Mouse (Mus musculus) spleen, adult 2 months (tissue): ENCODE measurements around the gene Pbx1.

ENCODE experiments used
- CTCF ChIP-seq: fragments of 200-500 bp; IDR thresholded peaks from 2 replicates; pipeline ENCODE4 v1.5.1; 2011; ENCODE audit warnings: mild to moderate bottlenecking, inconsistent platforms; ENCODE audit not compliant: insufficient read depth, insufficient read length, insufficient replicate concordance; ENCODE audit errors: extremely low read depth
- POLR2A ChIP-seq: fragments of 200-500 bp; IDR thresholded peaks from 2 replicates; pipeline ENCODE4 v1.6.1; 2011; ENCODE audit warnings: low read depth, low read length, inconsistent platforms

GRCm38 (mm10) chr1:168428255-168428654 is 3.8 kb downstream of the Pbx1 start:
- TF ChIP-seq CTCF (no peak), POLR2A (no peak)
